Mouse (Mus musculus): Measurements from ENCODE around the gene Usp15. TPM values are rescaled to one million over a fixed set of nuclear protein-coding genes. Genes with fewer than 3 reads are reported as not detected.

Usp15 gene
- polyA plus RNA-seq, 1 experiment, result 175 TPM

DNA sequence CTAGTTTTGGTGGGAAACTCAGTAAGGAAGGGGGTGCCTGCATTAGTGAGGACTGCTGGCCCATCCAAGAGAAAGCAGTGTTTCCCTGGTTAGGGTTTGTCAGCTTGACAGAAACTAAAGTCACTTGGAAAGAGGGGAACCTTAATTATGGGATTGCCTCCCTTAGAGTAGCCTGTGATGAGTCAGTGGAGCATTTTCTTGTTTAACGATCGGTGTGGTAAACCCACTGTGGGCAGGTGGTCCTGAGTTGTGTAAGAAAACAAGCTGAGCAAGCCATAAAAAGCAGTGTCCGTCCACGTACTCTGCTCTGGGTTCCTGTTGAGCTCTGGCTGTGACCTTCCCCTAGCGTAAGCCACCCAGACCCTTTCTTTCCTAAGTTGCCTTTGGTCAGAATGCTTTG lies 1.4 kb upstream of the Usp15 start:
- no peak overlapping the region for H3K27ac ChIP-seq (ENCODE audit: insufficient read depth, low read length)
- H3K4me1 ChIP-seq (ENCODE audit: control insufficient read depth, insufficient read depth, low read length), result peaks cover 2% of the 10 kb centered on the region
- H3K27me3 ChIP-seq (ENCODE audit: control insufficient read depth, insufficient read depth, low read length, poor library complexity, severe bottlenecking), result no peaks in the 10 kb centered on the region
- H3K9me3 ChIP-seq (replicated peaks; ENCODE audit: control insufficient read depth, insufficient read depth, low read length, poor library complexity, severe bottlenecking), result no peaks in the 10 kb centered on the region
- TF ChIP-seq EP300 (IDR thresholded peaks at IDR 0.05; ENCODE audit: insufficient read depth, low read depth, low read length) (no peak), CTCF (IDR thresholded peaks at IDR 0.05; ENCODE audit: low read depth, low read length) (no peak), POLR2A (IDR thresholded peaks at IDR 0.05; ENCODE audit: insufficient read depth, low read length) (no peak)
- H3K4me3 ChIP-seq (ENCODE audit: low read depth, low read length), result no peak overlapping the region
- no peaks in the 10 kb centered on the region for H3K36me3 ChIP-seq (ENCODE audit: control insufficient read depth, insufficient read depth, low read length, poor library complexity, severe bottlenecking)
- no peak overlapping the region for H3K9ac ChIP-seq (ENCODE audit: low read depth, poor library complexity, severe bottlenecking)

DNA sequence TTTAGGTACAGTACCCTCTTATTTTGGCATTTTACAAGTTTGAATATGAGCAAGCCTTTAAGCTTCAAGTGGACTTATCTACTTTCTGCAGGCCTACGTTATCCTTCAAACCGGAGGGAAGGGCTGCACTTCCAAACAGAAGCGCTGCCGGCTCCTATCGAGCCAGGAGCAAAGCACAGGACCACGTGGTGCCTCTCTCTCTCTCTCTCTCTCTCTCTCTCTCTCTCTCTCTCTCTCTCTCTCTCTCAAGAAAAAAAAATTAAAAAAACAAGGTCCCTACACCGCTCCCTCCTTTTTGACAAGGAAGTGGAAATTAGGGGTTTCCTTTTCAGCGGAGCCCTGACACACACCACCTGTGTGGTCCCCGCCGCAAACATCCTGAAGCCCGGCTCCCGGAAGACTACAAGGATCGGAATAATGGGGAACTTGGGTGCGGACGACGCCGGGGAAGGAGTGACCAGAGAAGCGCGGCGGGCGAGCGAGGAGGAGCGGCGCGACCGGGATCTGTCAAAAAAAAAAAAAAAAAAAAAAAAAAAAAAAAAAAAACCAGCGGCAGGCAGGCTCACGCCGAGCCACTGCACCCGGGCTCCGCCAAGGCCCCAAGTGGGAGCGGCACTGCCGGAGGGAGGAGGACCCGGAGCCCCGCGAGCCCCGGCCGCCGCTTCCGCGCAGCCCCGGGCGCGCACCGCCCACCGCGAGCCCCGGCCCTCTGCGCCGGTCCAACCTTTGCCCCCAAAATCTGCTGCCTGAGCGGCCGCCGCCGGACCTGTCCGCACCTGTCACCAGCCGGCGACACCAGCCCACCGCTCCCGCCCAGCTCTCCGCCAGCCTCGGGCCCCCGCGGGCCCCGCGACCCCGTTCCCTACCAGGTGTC lies 597 bp downstream of the Usp15 start:
- H3K4me3 ChIP-seq (ENCODE audit: low read depth, low read length), result peak overlapping the region; percentile 89
- TF ChIP-seq POLR2A (IDR thresholded peaks at IDR 0.05; ENCODE audit: insufficient read depth, low read length) (no peak), EP300 (IDR thresholded peaks at IDR 0.05; ENCODE audit: insufficient read depth, low read depth, low read length) (no peak), CTCF (IDR thresholded peaks at IDR 0.05; ENCODE audit: low read depth, low read length) (no peak)
- H3K9ac ChIP-seq (ENCODE audit: low read depth, poor library complexity, severe bottlenecking), result peak overlapping the region; percentile 97
- H3K4me1 ChIP-seq (ENCODE audit: control insufficient read depth, insufficient read depth, low read length), result peaks cover 2% of the 10 kb centered on the region
- no peaks in the 10 kb centered on the region for H3K27me3 ChIP-seq (ENCODE audit: control insufficient read depth, insufficient read depth, low read length, poor library complexity, severe bottlenecking)
- H3K36me3 ChIP-seq (ENCODE audit: control insufficient read depth, insufficient read depth, low read length, poor library complexity, severe bottlenecking), result no peaks in the 10 kb centered on the region
- no peaks in the 10 kb centered on the region for H3K9me3 ChIP-seq (replicated peaks; ENCODE audit: control insufficient read depth, insufficient read depth, low read length, poor library complexity, severe bottlenecking)
- H3K27ac ChIP-seq (ENCODE audit: insufficient read depth, low read length), result no peak overlapping the region

DNA sequence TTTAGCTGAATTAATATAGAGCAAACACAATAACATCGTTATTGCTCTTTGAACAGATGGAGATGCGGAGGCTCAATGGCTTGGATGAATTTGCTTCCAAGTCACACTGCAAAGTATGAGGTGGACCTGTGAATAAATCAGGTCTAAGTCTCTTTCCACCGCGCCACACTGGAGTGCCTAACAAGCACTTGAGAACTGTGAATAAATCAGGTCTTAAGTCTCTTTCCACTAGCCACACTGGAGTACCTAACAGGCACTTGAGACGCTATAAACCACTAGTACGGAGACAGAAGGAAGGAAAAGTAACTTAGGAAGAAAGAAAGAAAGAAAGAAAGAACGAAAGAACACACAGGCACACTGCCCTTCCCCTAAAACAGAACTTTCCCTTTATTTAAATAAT lies 1.3 kb downstream of the Usp15 start:
- no peak for TF ChIP-seq EP300 (IDR thresholded peaks at IDR 0.05; ENCODE audit: insufficient read depth, low read depth, low read length)
- no peak for TF ChIP-seq CTCF (IDR thresholded peaks at IDR 0.05; ENCODE audit: low read depth, low read length)
- TF ChIP-seq POLR2A (IDR thresholded peaks at IDR 0.05; ENCODE audit: insufficient read depth, low read length), result no peak
- no peaks in the 10 kb centered on the region for H3K36me3 ChIP-seq (ENCODE audit: control insufficient read depth, insufficient read depth, low read length, poor library complexity, severe bottlenecking)
- peak overlapping the region; percentile 97 for H3K9ac ChIP-seq (ENCODE audit: low read depth, poor library complexity, severe bottlenecking)
- H3K4me3 ChIP-seq (ENCODE audit: low read depth, low read length), result peak overlapping the region; percentile 89
- no peaks in the 10 kb centered on the region for H3K9me3 ChIP-seq (replicated peaks; ENCODE audit: control insufficient read depth, insufficient read depth, low read length, poor library complexity, severe bottlenecking)
- H3K27me3 ChIP-seq (ENCODE audit: control insufficient read depth, insufficient read depth, low read length, poor library complexity, severe bottlenecking), result no peaks in the 10 kb centered on the region
- no peak overlapping the region for H3K27ac ChIP-seq (ENCODE audit: insufficient read depth, low read length)
- peaks cover 2% of the 10 kb centered on the region for H3K4me1 ChIP-seq (ENCODE audit: control insufficient read depth, insufficient read depth, low read length)

DNA sequence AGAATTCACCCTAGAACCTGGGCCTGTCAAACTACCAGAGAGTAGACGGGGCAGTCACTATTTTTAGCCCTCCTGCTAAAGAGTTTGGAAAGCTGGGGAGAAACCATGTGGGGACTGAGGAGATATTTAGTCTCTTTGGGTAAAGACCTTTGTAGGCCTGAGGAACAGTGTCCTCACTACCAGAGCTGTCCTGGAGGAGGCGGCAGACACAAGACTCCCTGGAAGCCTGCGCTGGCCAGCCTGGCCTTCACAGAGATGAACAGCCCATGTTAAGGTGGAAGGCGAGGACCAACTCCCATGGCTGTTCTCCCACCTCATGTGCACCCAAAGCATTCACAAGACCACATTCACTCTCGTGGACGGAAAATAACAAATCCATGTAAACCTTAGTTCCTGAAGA lies 5.8 kb downstream of the Usp15 start:
- H3K4me3 ChIP-seq (ENCODE audit: low read depth, low read length), result no peak overlapping the region
- no peak overlapping the region for H3K27ac ChIP-seq (ENCODE audit: insufficient read depth, low read length)
- no peaks in the 10 kb centered on the region for H3K36me3 ChIP-seq (ENCODE audit: control insufficient read depth, insufficient read depth, low read length, poor library complexity, severe bottlenecking)
- H3K9ac ChIP-seq (ENCODE audit: low read depth, poor library complexity, severe bottlenecking), result no peak overlapping the region
- H3K4me1 ChIP-seq (ENCODE audit: control insufficient read depth, insufficient read depth, low read length), result no peaks in the 10 kb centered on the region
- H3K27me3 ChIP-seq (ENCODE audit: control insufficient read depth, insufficient read depth, low read length, poor library complexity, severe bottlenecking), result no peaks in the 10 kb centered on the region
- H3K9me3 ChIP-seq (replicated peaks; ENCODE audit: control insufficient read depth, insufficient read depth, low read length, poor library complexity, severe bottlenecking), result no peaks in the 10 kb centered on the region
- TF ChIP-seq CTCF (IDR thresholded peaks at IDR 0.05; ENCODE audit: low read depth, low read length), result no peak
- no peak for TF ChIP-seq EP300 (IDR thresholded peaks at IDR 0.05; ENCODE audit: insufficient read depth, low read depth, low read length)
- no peak for TF ChIP-seq POLR2A (IDR thresholded peaks at IDR 0.05; ENCODE audit: insufficient read depth, low read length)

DNA sequence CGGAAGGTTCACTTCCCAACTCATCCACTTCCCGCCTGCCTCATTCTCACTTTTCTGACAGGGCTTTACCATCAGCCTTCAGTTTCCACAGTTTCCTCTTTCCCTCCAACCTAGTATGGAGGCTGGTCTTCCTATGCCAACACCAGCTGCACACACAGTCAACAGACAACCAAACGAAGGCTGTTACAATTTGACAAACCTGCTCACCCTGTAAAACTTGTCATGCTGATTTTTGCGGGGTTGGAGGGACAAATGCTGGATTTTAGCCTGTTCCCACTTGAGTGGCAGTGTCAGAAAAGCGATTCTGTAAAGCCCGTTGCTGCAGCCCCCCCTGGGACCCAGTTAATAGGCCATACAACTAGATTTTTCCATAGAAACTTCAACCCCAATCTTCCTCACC lies 9.5 kb downstream of the Usp15 start:
- no peak for TF ChIP-seq POLR2A (IDR thresholded peaks at IDR 0.05; ENCODE audit: insufficient read depth, low read length)
- no peak for TF ChIP-seq CTCF (IDR thresholded peaks at IDR 0.05; ENCODE audit: low read depth, low read length)
- TF ChIP-seq EP300 (IDR thresholded peaks at IDR 0.05; ENCODE audit: insufficient read depth, low read depth, low read length), result no peak
- Histone ChIP-seq H3K9ac (ENCODE audit: low read depth, poor library complexity, severe bottlenecking) (no peak overlapping the region), H3K36me3 (ENCODE audit: control insufficient read depth, insufficient read depth, low read length, poor library complexity, severe bottlenecking) (no peaks in the 10 kb centered on the region), H3K27me3 (ENCODE audit: control insufficient read depth, insufficient read depth, low read length, poor library complexity, severe bottlenecking) (no peaks in the 10 kb centered on the region), H3K4me3 (ENCODE audit: low read depth, low read length) (no peak overlapping the region), H3K4me1 (ENCODE audit: control insufficient read depth, insufficient read depth, low read length) (no peaks in the 10 kb centered on the region), H3K27ac (ENCODE audit: insufficient read depth, low read length) (no peak overlapping the region), H3K9me3 (replicated peaks; ENCODE audit: control insufficient read depth, insufficient read depth, low read length, poor library complexity, severe bottlenecking) (no peaks in the 10 kb centered on the region)

DNA sequence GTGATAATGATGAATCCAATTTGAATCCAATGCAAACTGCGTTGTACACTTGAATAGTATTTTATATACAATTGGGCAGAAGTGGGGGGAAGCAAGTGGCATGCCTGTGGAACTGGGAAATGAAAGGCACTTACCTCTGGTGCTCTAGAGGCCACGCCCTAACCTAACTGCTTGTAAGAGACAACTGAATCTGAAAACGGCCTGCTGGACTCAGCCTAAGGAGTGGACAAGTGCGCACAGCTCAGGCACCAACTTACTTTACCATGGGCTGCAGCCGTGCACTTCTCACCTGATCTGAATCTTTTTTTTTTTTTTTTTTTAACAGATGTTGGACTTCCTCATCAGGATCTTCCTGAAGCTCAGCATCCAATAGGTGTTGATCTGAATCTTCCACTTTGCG lies 10.9 kb downstream of the Usp15 start:
- Histone ChIP-seq H3K27me3 (ENCODE audit: control insufficient read depth, insufficient read depth, low read length, poor library complexity, severe bottlenecking) (no peaks in the 10 kb centered on the region), H3K4me3 (ENCODE audit: low read depth, low read length) (no peak overlapping the region), H3K9me3 (replicated peaks; ENCODE audit: control insufficient read depth, insufficient read depth, low read length, poor library complexity, severe bottlenecking) (no peaks in the 10 kb centered on the region), H3K9ac (ENCODE audit: low read depth, poor library complexity, severe bottlenecking) (no peak overlapping the region), H3K36me3 (ENCODE audit: control insufficient read depth, insufficient read depth, low read length, poor library complexity, severe bottlenecking) (peaks cover 1% of the 10 kb centered on the region), H3K27ac (ENCODE audit: insufficient read depth, low read length) (no peak overlapping the region), H3K4me1 (ENCODE audit: control insufficient read depth, insufficient read depth, low read length) (no peaks in the 10 kb centered on the region)
- no peak for TF ChIP-seq POLR2A (IDR thresholded peaks at IDR 0.05; ENCODE audit: insufficient read depth, low read length)
- no peak for TF ChIP-seq CTCF (IDR thresholded peaks at IDR 0.05; ENCODE audit: low read depth, low read length)
- TF ChIP-seq EP300 (IDR thresholded peaks at IDR 0.05; ENCODE audit: insufficient read depth, low read depth, low read length), result no peak

Measured in ES-Bruce4 (cell line).